Mouse (Mus musculus) liver, postnatal 0 days (tissue): ENCODE data around the gene Tbxas1.

ENCODE experiments used
- CTCF ChIP-seq: sonication (generic); IDR thresholded peaks from 2 replicates; pipeline ENCODE4 v1.5.1; 2016; ENCODE audit warnings: antibody characterized with exemption, low read depth
- EP300 ChIP-seq: IDR thresholded peaks from 2 replicates; pipeline ENCODE4 v1.6.1; 2016; ENCODE audit warnings: antibody characterized with exemption, low read depth, mild to moderate bottlenecking

- TF ChIP-seq CTCF (no peak), EP300 (no peak)
Observed at GRCm38 (mm10) chr6:39061180-39061579, 186.0 kb downstream of the Tbxas1 start.
